Mouse (Mus musculus) kidney, postnatal 0 days (tissue): Measurements from ENCODE around the gene AI837181. TPM values are rescaled to one million over a fixed set of nuclear protein-coding genes. Genes with fewer than 3 reads are reported as not detected.
A peak's percentile ranks its signal among the peaks of the same experiment; 100 is the strongest.

Source experiments
- ATAC-seq: fragments of 200-750 bp; cut with Nextera tagmentation; replicated peaks from 2 replicates; pipeline ENCODE4 v1.8.0; 2017; ENCODE audit warnings: low read depth, moderate number of reproducible peaks, moderate TSS enrichment, moderate library complexity; ENCODE audit not compliant: low FRiP score
- DNase-seq: peaks from one replicate; pipeline ENCODE4 v3.0.0-alpha.2; 2016; ENCODE audit warnings: low spot score
- H3K27ac ChIP-seq: fragments of 300-500 bp; sonication (generic); 2 replicates; pipeline ENCODE4 v1.5.1; 2014; ENCODE audit warnings: mild to moderate bottlenecking
- H3K27me3 ChIP-seq: fragments of 300-500 bp; sonication (generic); 2 replicates; pipeline ENCODE4 v1.6.1; 2014; ENCODE audit warnings: low read length, mixed read lengths; ENCODE audit not compliant: insufficient read depth
- H3K36me3 ChIP-seq: fragments of 300-500 bp; sonication (generic); 2 replicates; pipeline ENCODE4 v1.6.1; 2014; ENCODE audit warnings: low read length, mixed read lengths; ENCODE audit not compliant: insufficient read depth
- H3K4me1 ChIP-seq: fragments of 300-500 bp; sonication (generic); replicated peaks from 2 replicates; pipeline ENCODE4 v1.6.1; 2014; ENCODE audit warnings: antibody characterized with exemption, low read length, mixed read lengths; ENCODE audit not compliant: insufficient read depth
- H3K4me2 ChIP-seq: fragments of 300-500 bp; sonication (generic); 2 replicates; pipeline ENCODE4 v1.6.1; 2014; ENCODE audit warnings: mild to moderate bottlenecking, low read length, moderate library complexity, mixed read lengths
- H3K4me3 ChIP-seq: fragments of 300-500 bp; sonication (generic); replicated peaks from 2 replicates; pipeline ENCODE4 v1.5.1; 2014; ENCODE audit warnings: low read depth, low read length
- H3K9ac ChIP-seq: fragments of 300-500 bp; sonication (generic); 2 replicates; pipeline ENCODE4 v1.6.1; 2014; ENCODE audit warnings: low read depth, low read length
- H3K9me3 ChIP-seq: fragments of 300-500 bp; sonication (generic); replicated peaks from 2 replicates; pipeline ENCODE4 v1.6.1; 2016; ENCODE audit warnings: low read length, inconsistent platforms, mixed read lengths
- CTCF ChIP-seq: IDR thresholded peaks from 2 replicates; pipeline ENCODE4 v1.5.1; 2016; ENCODE audit warnings: antibody characterized with exemption, low read depth, mild to moderate bottlenecking, moderate library complexity
- WGBS: fragments of 180-500 bp; shearing (Covaris S2); extraction: QIAGEN DNeasy Blood & Tissue Kit; methylation state at CpG from one replicate; pipeline ENCODE4 v1.1.7; 2014; 5-methylcytosine and 5-hydroxymethylcytosine counted together
- polyA plus RNA-seq: library from polyadenylated mRNA; unstranded; fragments of >200 nt; fragmentation: Nextera tagmentation; extraction: Ambion mirVana; gene quantifications from 2 replicates; pipeline ENCODE4 v1.2.1, GENCODE M21; 2015

The AI837181 gene
- polyA plus RNA-seq, 1 experiment from 2014 or later = 55.8 TPM

DNA sequence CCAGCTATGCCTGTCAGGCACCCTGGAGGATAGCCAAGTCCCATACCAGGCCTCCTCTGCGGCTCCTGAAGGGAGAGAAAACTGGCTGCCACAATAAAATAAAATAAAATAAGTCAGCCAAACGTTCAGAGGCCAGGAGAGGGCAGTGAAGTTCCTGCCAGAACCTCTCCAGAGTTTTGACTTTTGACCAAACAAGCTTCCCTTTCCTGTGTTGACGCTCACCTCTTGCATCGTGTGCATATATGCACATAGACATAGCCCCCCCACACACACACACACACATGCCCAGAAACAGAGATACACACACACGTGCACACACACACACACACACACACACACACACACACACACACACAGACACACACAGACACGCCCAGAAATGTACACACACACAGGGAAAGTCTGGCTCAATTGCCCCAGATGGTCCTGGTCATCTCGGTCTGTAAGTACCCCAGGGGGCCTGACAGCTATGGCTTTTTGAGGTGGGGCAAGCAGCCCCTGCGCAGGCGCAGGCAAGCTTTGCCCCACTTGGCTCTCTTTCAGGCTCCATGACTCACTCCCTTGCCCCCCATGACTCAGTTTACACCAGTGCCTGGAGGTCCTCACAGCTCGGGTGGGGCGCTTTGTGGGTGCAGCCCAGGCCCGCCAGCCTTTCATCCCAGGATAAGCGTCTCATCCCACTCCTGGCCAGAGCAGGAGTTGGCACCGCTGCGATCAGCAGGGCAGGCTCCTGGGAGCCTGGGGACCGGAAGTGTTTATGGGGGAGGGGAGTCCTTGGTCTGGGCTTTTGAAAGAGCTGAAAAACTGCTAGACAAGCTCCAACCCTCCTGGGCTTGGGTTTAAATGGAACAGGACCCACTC lies 8.3 kb downstream of the AI837181 start:
- no peaks in the 10 kb centered on the region for H3K9me3 ChIP-seq
- H3K4me2 ChIP-seq = peak overlapping the region; percentile 82
- DNase-seq (peak; percentile 89), ATAC-seq (peak; percentile 37; the same call in 1 of the 2 replicates)
- peak; percentile 69 for TF ChIP-seq CTCF
- H3K9ac ChIP-seq = peak overlapping the region; percentile 47; the same call in 1 of the 2 replicates
- peak overlapping the region; percentile 66 for H3K27ac ChIP-seq
- H3K36me3 ChIP-seq = 0 out of 2 replicates have a peak, but pooled peaks cover 3% of the 10 kb centered on the region
- H3K27me3 ChIP-seq = no peaks in the 10 kb centered on the region
- WGBS = 5% methylated on average over 16 of the region's 16 CpGs
- peaks cover 8% of the 10 kb centered on the region for H3K4me1 ChIP-seq
- H3K4me3 ChIP-seq = peak overlapping the region; percentile 30

- Histone ChIP-seq H3K9ac (peak overlapping the region; percentile 47; the same call in 1 of the 2 replicates), H3K9me3 (no peaks in the 10 kb centered on the region), H3K27ac (peak overlapping the region; percentile 66), H3K27me3 (no peaks in the 10 kb centered on the region), H3K36me3 (0 out of 2 replicates have a peak, but pooled peaks cover 3% of the 10 kb centered on the region), H3K4me1 (peaks cover 8% of the 10 kb centered on the region), H3K4me3 (no peak overlapping the region), H3K4me2 (peak overlapping the region; percentile 82)
- ATAC-seq (no peak), DNase-seq (no peak)
- TF ChIP-seq CTCF = no peak
- WGBS = 53% methylated on average over 7 of the region's 7 CpGs
Observed at GRCm38 (mm10) chr19:5433951-5434350, 9.0 kb downstream of the AI837181 start.

DNA sequence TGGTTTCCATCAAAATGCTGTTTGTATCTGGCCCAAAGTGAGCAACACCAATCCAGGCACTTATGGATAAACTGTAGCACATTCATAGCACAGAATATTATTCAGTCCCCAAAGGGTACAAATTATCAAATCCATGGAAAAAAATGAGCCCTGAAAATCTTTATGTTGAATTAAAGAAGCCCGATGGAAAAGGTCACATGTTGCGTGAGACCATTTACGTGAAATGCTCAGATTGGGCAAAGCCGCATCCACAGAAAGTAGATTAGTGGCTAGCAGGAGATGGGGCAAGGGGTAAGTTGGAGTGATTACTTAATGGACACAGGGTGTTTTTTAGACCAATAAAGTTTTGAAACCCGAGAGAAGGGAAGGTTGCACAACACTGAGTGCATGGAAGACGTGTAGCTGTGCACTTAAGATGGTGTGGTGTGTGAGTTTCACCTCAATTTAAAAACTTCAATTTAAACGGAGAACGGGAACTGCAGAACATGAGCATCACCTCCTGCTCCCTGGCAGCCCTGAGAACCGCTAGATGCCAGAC lies 19.5 kb downstream of the AI837181 start:
- WGBS = 58% methylated on average over 9 of the region's 9 CpGs

GRCm38 (mm10) chr19:5444954-5445353 lies 20.0 kb downstream of the AI837181 start:
- H3K9me3 ChIP-seq = no peaks in the 10 kb centered on the region
- no peak overlapping the region for H3K4me2 ChIP-seq
- peak; percentile 19; the same call in 1 of the 2 replicates for ATAC-seq
- H3K4me1 ChIP-seq = peaks cover 16% of the 10 kb centered on the region
- H3K36me3 ChIP-seq = no peaks in the 10 kb centered on the region
- peaks cover 8% of the 10 kb centered on the region; the same call in 1 of the 2 replicates for H3K27me3 ChIP-seq
- 7% methylated on average over 7 of the region's 7 CpGs for WGBS
- H3K9ac ChIP-seq = 0 out of 2 replicates have a peak overlapping the region, but pooled peaks have one; percentile 4
- no peak overlapping the region for H3K27ac ChIP-seq
- no peak for DNase-seq
- TF ChIP-seq CTCF = no peak
- no peak overlapping the region for H3K4me3 ChIP-seq

More for the DNA sequence above, 19.5 kb downstream of the AI837181 start:
- DNase-seq (no peak), ATAC-seq (no peak)
- Histone ChIP-seq H3K36me3 (no peaks in the 10 kb centered on the region), H3K9me3 (no peaks in the 10 kb centered on the region), H3K4me3 (no peak overlapping the region), H3K9ac (no peak overlapping the region), H3K4me1 (peaks cover 16% of the 10 kb centered on the region), H3K27ac (no peak overlapping the region), H3K4me2 (no peak overlapping the region), H3K27me3 (peaks cover 8% of the 10 kb centered on the region; the same call in 1 of the 2 replicates)
- TF ChIP-seq CTCF = no peak

GRCm38 (mm10) chr19:5445747-5446146 lies 20.8 kb downstream of the AI837181 start:
- H3K4me1 ChIP-seq = peaks cover 16% of the 10 kb centered on the region
- no peak overlapping the region for H3K27ac ChIP-seq
- H3K9me3 ChIP-seq = no peaks in the 10 kb centered on the region
- no peaks in the 10 kb centered on the region for H3K36me3 ChIP-seq
- no peak overlapping the region for H3K9ac ChIP-seq
- DNase-seq (no peak), ATAC-seq (no peak)
- WGBS = 85% methylated on average over 5 of the region's 5 CpGs
- H3K27me3 ChIP-seq = peaks cover 8% of the 10 kb centered on the region; the same call in 1 of the 2 replicates
- no peak overlapping the region for H3K4me2 ChIP-seq
- no peak for TF ChIP-seq CTCF
- no peak overlapping the region for H3K4me3 ChIP-seq

- ATAC-seq = peak; percentile 41
- H3K27ac ChIP-seq = no peak within 1 kb of the TSS
- under 1% methylated on average over 70 of the region's 70 CpGs for WGBS
- peaks cover 16% of the 10 kb centered on the region for H3K4me1 ChIP-seq
- H3K27me3 ChIP-seq = peaks cover 8% of the 10 kb centered on the region; the same call in 1 of the 2 replicates
- peak; percentile 65 for DNase-seq
- H3K4me3 ChIP-seq = peak within 1 kb of the TSS; percentile 58
- H3K9ac ChIP-seq = peak within 1 kb of the TSS; percentile 36
- no peak for TF ChIP-seq CTCF
- no peaks in the 10 kb centered on the region for H3K9me3 ChIP-seq
- peak within 1 kb of the TSS; percentile 96 for H3K4me2 ChIP-seq
- H3K36me3 ChIP-seq = no peaks in the 10 kb centered on the region
Observed at GRCm38 (mm10) chr19:5447515-5448353, 22.8 kb downstream of the AI837181 start, which contains the start of gene Fosl1. TSS of gene Fosl1 (plus strand) at chr19:5447547.
